Mouse (Mus musculus) lung, postnatal 36 days (tissue): ENCODE results near the gene BC003965.
A peak's percentile ranks its signal among the peaks of the same experiment; 100 is the strongest.

Source experiments
- DNase-seq: peaks from one replicate; pipeline ENCODE4 v3.0.0; 2022; ENCODE audit warnings: mixed read lengths

Gene BC003965

GRCm38 (mm10) chr17:25184129-25184691 lies at the start of gene BC003965:
Gene BC003965 (plus strand): TSS chr17:25184554.
- DNase-seq, result peak; percentile 99

GRCm38 (mm10) chr17:25135622-25136021 lies 48.7 kb upstream of the BC003965 start:
- no peak for DNase-seq

GRCm38 (mm10) chr17:25138803-25139202 lies 45.6 kb upstream of the BC003965 start:
- no peak for DNase-seq

- peak; percentile 25 for DNase-seq
Measured at GRCm38 (mm10) chr17:25139960-25140359, 44.4 kb upstream of the BC003965 start.

- no peak for DNase-seq
Measured at GRCm38 (mm10) chr17:25162161-25162560, 22.2 kb upstream of the BC003965 start, which contains the start of gene Ccdc154. Gene Ccdc154 (plus strand): TSS chr17:25162461.

- DNase-seq, result no peak
Measured at GRCm38 (mm10) chr17:25163387-25163786, 21.0 kb upstream of the BC003965 start.

- DNase-seq, result no peak
Measured at GRCm38 (mm10) chr17:25164770-25165169, 19.6 kb upstream of the BC003965 start.

GRCm38 (mm10) chr17:25165970-25166671 lies 18.2 kb upstream of the BC003965 start:
- DNase-seq, result no peak

GRCm38 (mm10) chr17:25169706-25170105 lies 14.6 kb upstream of the BC003965 start:
- DNase-seq, result no peak

- DNase-seq, result peak; percentile 47
Measured at GRCm38 (mm10) chr17:25172558-25172957, 11.8 kb upstream of the BC003965 start.

GRCm38 (mm10) chr17:25175411-25175810 lies 8.9 kb upstream of the BC003965 start, which contains the start of gene Gm38655:
Gene Gm38655 (minus strand): TSS chr17:25175471.
- DNase-seq, result peak; percentile 73

GRCm38 (mm10) chr17:25183232-25183631 lies 1.1 kb upstream of the BC003965 start:
- DNase-seq, result no peak

GRCm38 (mm10) chr17:25184961-25185360 lies 607 bp downstream of the BC003965 start:
- no peak for DNase-seq

GRCm38 (mm10) chr17:25187784-25188149 lies 3.4 kb downstream of the BC003965 start:
- no peak for DNase-seq

GRCm38 (mm10) chr17:25188150-25189031 lies 4.0 kb downstream of the BC003965 start, which contains the start of gene Unkl:
Gene Unkl (plus strand): TSS chr17:25188397.
- DNase-seq, result peak; percentile 69

- DNase-seq, result no peak
Measured at GRCm38 (mm10) chr17:25189091-25189490, 4.7 kb downstream of the BC003965 start.

GRCm38 (mm10) chr17:25202401-25202800 lies 18.0 kb downstream of the BC003965 start:
- DNase-seq, result no peak

- peak; percentile 20 for DNase-seq
Measured at GRCm38 (mm10) chr17:25210006-25210405, 25.7 kb downstream of the BC003965 start.

GRCm38 (mm10) chr17:25210680-25211466 lies 26.5 kb downstream of the BC003965 start:
- peak; percentile 64 for DNase-seq

GRCm38 (mm10) chr17:25211705-25212104 lies 27.4 kb downstream of the BC003965 start:
- no peak for DNase-seq

GRCm38 (mm10) chr17:25215431-25215830 lies 31.1 kb downstream of the BC003965 start:
- DNase-seq, result no peak

GRCm38 (mm10) chr17:25218967-25219366 lies 34.6 kb downstream of the BC003965 start:
- no peak for DNase-seq
